Mouse (Mus musculus): Measurements from ENCODE around the gene Prlr. TPM values are rescaled to one million over a fixed set of nuclear protein-coding genes. Genes with fewer than 3 reads are reported as not detected.
A peak's percentile ranks its signal among the peaks of the same experiment; 100 is the strongest.

The Prlr gene
- total RNA-seq (2021), result 1 to 10 TPM; 4.0 to 4.4 TPM
- long read RNA-seq, partial matches to known transcripts, result 1 of 2 reads
- long read RNA-seq, other reads (novel, unspliced or antisense), result 1 of 2 reads

GRCm38 (mm10) chr15:10177083-10177482 lies at the start of gene Prlr:
Gene Prlr (plus strand): TSS chr15:10177238.
- DNase-seq (ENCODE audit: low spot score in 2 of 2), result no peak

GRCm38 (mm10) chr15:10133781-10134180 lies 43.3 kb upstream of the Prlr start:
- DNase-seq (ENCODE audit: low spot score in 2 of 2), result no peak

GRCm38 (mm10) chr15:10134889-10135288 lies 42.1 kb upstream of the Prlr start:
- no peak for DNase-seq (ENCODE audit: low spot score in 2 of 2)

GRCm38 (mm10) chr15:10144520-10144919 lies 32.5 kb upstream of the Prlr start:
- DNase-seq (ENCODE audit: low spot score in 2 of 2), result no peak

GRCm38 (mm10) chr15:10148196-10148595 lies 28.8 kb upstream of the Prlr start:
- DNase-seq (ENCODE audit: low spot score in 2 of 2), result no peak

- no peak for DNase-seq (ENCODE audit: low spot score in 2 of 2)
Observed at GRCm38 (mm10) chr15:10160663-10161062, 16.4 kb upstream of the Prlr start.

GRCm38 (mm10) chr15:10175078-10175477 lies 2.0 kb upstream of the Prlr start:
- no peak for DNase-seq (ENCODE audit: low spot score in 2 of 2)

GRCm38 (mm10) chr15:10175656-10176055 lies 1.4 kb upstream of the Prlr start:
- DNase-seq (ENCODE audit: low spot score in 2 of 2), result no peak

- peak in 1 of 2 experiments; percentile 25 for DNase-seq (ENCODE audit: low spot score in 2 of 2)
Observed at GRCm38 (mm10) chr15:10177519-10178130, 587 bp downstream of the Prlr start.

GRCm38 (mm10) chr15:10178131-10178566 lies 1.1 kb downstream of the Prlr start:
- no peak for DNase-seq (ENCODE audit: low spot score in 2 of 2)

- no peak for DNase-seq (ENCODE audit: low spot score in 2 of 2)
Observed at GRCm38 (mm10) chr15:10180694-10181093, 3.7 kb downstream of the Prlr start.

- DNase-seq (ENCODE audit: low spot score in 2 of 2), result no peak
Observed at GRCm38 (mm10) chr15:10192101-10192630, 15.1 kb downstream of the Prlr start.

- DNase-seq (ENCODE audit: low spot score in 2 of 2), result no peak
Observed at GRCm38 (mm10) chr15:10200991-10201390, 24.0 kb downstream of the Prlr start.

GRCm38 (mm10) chr15:10202504-10203302 lies 25.7 kb downstream of the Prlr start:
- no peak for DNase-seq (ENCODE audit: low spot score in 2 of 2)

GRCm38 (mm10) chr15:10210261-10210770 lies 33.3 kb downstream of the Prlr start:
- DNase-seq (ENCODE audit: low spot score in 2 of 2), result no peak

- no peak for DNase-seq (ENCODE audit: low spot score in 2 of 2)
Observed at GRCm38 (mm10) chr15:10211992-10212391, 35.0 kb downstream of the Prlr start.

- DNase-seq (ENCODE audit: low spot score in 2 of 2), result no peak
Observed at GRCm38 (mm10) chr15:10213213-10213612, 36.2 kb downstream of the Prlr start.

- DNase-seq (ENCODE audit: low spot score in 2 of 2), result no peak
Observed at GRCm38 (mm10) chr15:10213710-10214109, 36.7 kb downstream of the Prlr start.

GRCm38 (mm10) chr15:10215719-10216118 lies 38.7 kb downstream of the Prlr start:
- no peak for DNase-seq (ENCODE audit: low spot score in 2 of 2)

GRCm38 (mm10) chr15:10216189-10216588 lies 39.2 kb downstream of the Prlr start:
- no peak for DNase-seq (ENCODE audit: low spot score in 2 of 2)

GRCm38 (mm10) chr15:10223614-10224155 lies 46.6 kb downstream of the Prlr start:
- DNase-seq (ENCODE audit: low spot score in 2 of 2), result no peak

GRCm38 (mm10) chr15:10225701-10226100 lies 48.7 kb downstream of the Prlr start:
- no peak for DNase-seq (ENCODE audit: low spot score in 2 of 2)
